Mouse (Mus musculus) hindbrain, embryonic 11.5 days (tissue): ENCODE results near the gene Gm17304. TPM values are rescaled to one million over a fixed set of nuclear protein-coding genes. Genes with fewer than 3 reads are reported as not detected.

Experiments used
- ATAC-seq: fragments of 200-750 bp; cut with Nextera tagmentation; 2 replicates; pipeline ENCODE4 v1.8.0; 2017; ENCODE audit warnings: mild to moderate bottlenecking, moderate TSS enrichment, moderate library complexity; ENCODE audit not compliant: low FRiP score
- DNase-seq: peaks from one replicate; pipeline ENCODE4 v3.0.0-alpha.2; 2015; ENCODE audit warnings: low spot score
- H3K27ac ChIP-seq: fragments of 300-500 bp; sonication (generic); 2 replicates; pipeline ENCODE4 v1.5.1; 2014; ENCODE audit warnings: mild to moderate bottlenecking, low read depth, low read length
- H3K27me3 ChIP-seq: fragments of 300-500 bp; sonication (generic); 2 replicates; pipeline ENCODE4 v1.6.1; 2014; ENCODE audit warnings: mild to moderate bottlenecking, low read length, moderate library complexity, mixed read lengths; ENCODE audit not compliant: control insufficient read depth, insufficient read depth
- H3K36me3 ChIP-seq: fragments of 300-500 bp; sonication (generic); 2 replicates; pipeline ENCODE4 v1.6.1; 2014; ENCODE audit warnings: mild to moderate bottlenecking, low read length, moderate library complexity, mixed read lengths; ENCODE audit not compliant: control insufficient read depth, insufficient read depth
- H3K4me1 ChIP-seq: fragments of 300-500 bp; sonication (generic); replicated peaks from 2 replicates; pipeline ENCODE4 v1.6.1; 2014; ENCODE audit warnings: low read length, mixed read lengths; ENCODE audit not compliant: control insufficient read depth, insufficient read depth
- H3K4me2 ChIP-seq: fragments of 300-500 bp; sonication (generic); replicated peaks from 2 replicates; pipeline ENCODE4 v1.6.1; 2014; ENCODE audit warnings: mild to moderate bottlenecking, low read depth, low read length
- H3K4me3 ChIP-seq: fragments of 300-500 bp; sonication (generic); 2 replicates; pipeline ENCODE4 v1.5.1; 2014; ENCODE audit warnings: low read depth, low read length
- H3K9ac ChIP-seq: fragments of 300-500 bp; sonication (generic); 2 replicates; pipeline ENCODE4 v1.6.1; 2014; ENCODE audit warnings: low read depth, low read length
- H3K9me3 ChIP-seq: fragments of 300-500 bp; sonication (generic); 2 replicates; pipeline ENCODE4 v1.6.1; 2016; ENCODE audit warnings: low read length; ENCODE audit not compliant: control insufficient read depth
- WGBS: fragments of 180-500 bp; shearing (Covaris S2); extraction: QIAGEN DNeasy Blood & Tissue Kit; methylation state at CpG from one replicate; pipeline ENCODE4 v1.1.7; 2014; 5-methylcytosine and 5-hydroxymethylcytosine counted together
- polyA plus RNA-seq: library from polyadenylated mRNA; unstranded; fragments of >200 nt; fragmentation: Nextera tagmentation; extraction: Ambion mirVana; gene quantifications from 2 replicates; pipeline ENCODE4 v1.2.1, GENCODE M21; 2014

Gene Gm17304
- polyA plus RNA-seq = not detected in 2 replicates

DNA sequence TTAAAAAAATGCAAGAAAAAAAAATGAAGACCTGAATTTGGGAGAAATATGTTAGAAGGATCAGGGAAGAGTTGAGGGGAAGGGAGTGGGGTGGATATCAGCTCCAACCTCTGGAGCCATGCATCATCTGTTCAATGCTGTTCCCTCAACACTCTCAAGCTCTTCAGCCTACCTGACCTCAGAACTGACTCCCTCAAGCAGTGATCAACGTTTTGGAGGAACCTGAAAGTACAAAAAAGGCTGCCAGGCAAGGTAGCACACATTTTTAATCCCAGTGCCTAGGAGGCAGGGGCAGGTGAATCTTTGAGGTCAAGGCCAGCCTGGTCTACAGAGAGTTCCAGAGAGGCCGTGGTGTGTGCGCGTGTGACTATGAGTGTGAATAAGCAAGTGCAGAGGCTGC, at the start of gene Gm17304:
Gene Gm17304 (plus strand): TSS at position 301 of the 400 bp plus-strand sequence.
- DNase-seq (no peak), ATAC-seq (no peak)
- no peak within 1 kb of the TSS for H3K4me3 ChIP-seq
- no peaks in the 10 kb centered on the region for H3K27me3 ChIP-seq
- H3K4me2 ChIP-seq = no peak within 1 kb of the TSS
- no peaks in the 10 kb centered on the region for H3K4me1 ChIP-seq
- peaks cover 2% of the 10 kb centered on the region; the same call in 1 of the 2 replicates for H3K36me3 ChIP-seq
- H3K27ac ChIP-seq = no peak within 1 kb of the TSS
- no peak within 1 kb of the TSS for H3K9ac ChIP-seq
- WGBS = 92% methylated on average over 4 of the region's 4 CpGs
- no peaks in the 10 kb centered on the region for H3K9me3 ChIP-seq

DNA sequence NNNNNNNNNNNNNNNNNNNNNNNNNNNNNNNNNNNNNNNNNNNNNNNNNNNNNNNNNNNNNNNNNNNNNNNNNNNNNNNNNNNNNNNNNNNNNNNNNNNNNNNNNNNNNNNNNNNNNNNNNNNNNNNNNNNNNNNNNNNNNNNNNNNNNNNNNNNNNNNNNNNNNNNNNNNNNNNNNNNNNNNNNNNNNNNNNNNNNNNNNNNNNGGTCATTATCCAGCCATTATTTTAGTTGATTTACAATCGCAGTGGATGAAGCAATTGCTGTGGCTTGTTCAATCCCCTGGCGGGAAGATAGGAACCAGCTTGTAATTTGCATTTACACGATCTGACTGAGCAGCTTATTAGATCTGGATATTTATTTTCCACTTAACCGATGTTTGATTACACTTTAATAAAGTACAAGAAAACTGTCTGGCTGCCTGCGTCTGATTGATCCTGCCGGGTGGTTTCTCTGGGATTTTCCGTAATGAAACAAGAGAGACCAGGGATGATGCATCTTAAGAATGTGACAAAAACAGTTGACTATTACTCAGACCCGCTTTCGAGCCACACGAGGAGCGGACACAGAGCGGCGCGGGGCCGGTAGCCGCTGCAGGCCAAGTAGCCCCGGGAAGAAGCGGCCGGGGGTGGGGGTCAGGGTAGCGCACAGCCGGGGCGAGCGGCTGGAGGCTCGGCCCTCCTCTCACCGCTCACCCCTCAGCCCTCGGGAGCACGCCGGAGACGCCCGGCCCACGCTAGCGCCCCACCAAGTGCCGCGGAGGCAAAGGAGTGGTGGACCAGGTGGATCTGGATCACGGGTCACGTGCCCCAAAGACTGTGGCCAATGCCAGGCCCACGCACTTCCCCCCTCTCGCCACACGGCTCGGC, 48.0 kb upstream of the Gm17304 start:
- no peaks in the 10 kb centered on the region for H3K36me3 ChIP-seq
- peak overlapping the region; percentile 29 for H3K4me3 ChIP-seq
- WGBS = 4% methylated on average over 40 of the region's 40 CpGs
- ATAC-seq = peak; percentile 51
- H3K9me3 ChIP-seq = no peaks in the 10 kb centered on the region
- H3K4me1 ChIP-seq = peaks cover 7% of the 10 kb centered on the region; the same call in 1 of the 2 replicates
- peak overlapping the region; percentile 60 for H3K4me2 ChIP-seq
- peak overlapping the region; percentile 51 for H3K27ac ChIP-seq
- peak overlapping the region; percentile 28; the same call in 1 of the 2 replicates for H3K9ac ChIP-seq
- peaks cover 32% of the 10 kb centered on the region for H3K27me3 ChIP-seq
- DNase-seq = peak; percentile 47

DNA sequence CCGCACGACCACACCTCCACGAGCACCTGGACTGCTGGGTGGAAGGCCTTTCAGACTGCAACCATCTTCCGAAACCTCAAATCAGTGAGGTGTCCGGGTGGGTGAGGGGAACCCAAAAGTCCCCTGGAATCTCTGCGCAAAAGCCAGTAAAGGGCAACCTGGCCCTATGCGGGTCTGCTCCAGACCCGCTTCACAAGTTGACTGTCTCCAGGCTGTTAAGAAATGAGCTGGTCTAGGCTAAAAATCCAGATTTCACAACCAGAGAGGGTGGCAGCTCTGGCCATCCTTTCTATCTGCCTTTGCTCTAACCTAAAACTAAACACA, 47.4 kb upstream of the Gm17304 start:
- Histone ChIP-seq H3K4me3 (peak overlapping the region; percentile 29), H3K36me3 (no peaks in the 10 kb centered on the region), H3K27ac (peak overlapping the region; percentile 51), H3K4me2 (peak overlapping the region; percentile 60), H3K4me1 (peaks cover 7% of the 10 kb centered on the region; the same call in 1 of the 2 replicates), H3K9me3 (no peaks in the 10 kb centered on the region), H3K9ac (no peak overlapping the region; the same call in 1 of the 2 replicates), H3K27me3 (peaks cover 34% of the 10 kb centered on the region)
- DNase-seq (peak; percentile 34), ATAC-seq (0 out of 2 replicates have a peak, but pooled peaks have one; percentile 10)
- 12% methylated on average over 8 of the region's 8 CpGs for WGBS

DNA sequence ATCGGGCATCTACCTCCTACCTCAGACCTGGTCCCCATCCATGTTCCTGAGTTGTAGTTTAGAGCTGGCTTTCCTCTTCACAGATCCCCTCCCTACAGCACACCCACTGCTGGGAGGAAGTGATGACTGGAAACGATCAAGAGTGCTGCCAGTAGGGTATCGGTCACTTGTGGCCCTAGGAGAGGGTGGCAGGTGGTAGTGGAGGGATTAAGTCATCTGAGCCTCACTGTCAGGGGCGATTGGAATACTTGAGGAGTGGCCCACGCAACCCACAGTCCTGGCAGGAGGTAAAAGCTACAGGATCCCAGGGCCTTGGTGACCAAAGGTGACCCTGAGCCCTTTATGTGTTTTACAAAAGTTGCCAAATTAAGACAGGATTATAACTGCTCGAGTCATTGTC, 42.9 kb upstream of the Gm17304 start:
- no peaks in the 10 kb centered on the region for H3K9me3 ChIP-seq
- peaks cover 26% of the 10 kb centered on the region for H3K27me3 ChIP-seq
- H3K4me1 ChIP-seq = peaks cover 4% of the 10 kb centered on the region; the same call in 1 of the 2 replicates
- no peak overlapping the region for H3K9ac ChIP-seq
- no peaks in the 10 kb centered on the region for H3K36me3 ChIP-seq
- no peak overlapping the region for H3K4me3 ChIP-seq
- 55% methylated on average over 6 of the region's 6 CpGs for WGBS
- no peak overlapping the region for H3K27ac ChIP-seq
- H3K4me2 ChIP-seq = no peak overlapping the region
- ATAC-seq = no peak
- DNase-seq = no peak

DNA sequence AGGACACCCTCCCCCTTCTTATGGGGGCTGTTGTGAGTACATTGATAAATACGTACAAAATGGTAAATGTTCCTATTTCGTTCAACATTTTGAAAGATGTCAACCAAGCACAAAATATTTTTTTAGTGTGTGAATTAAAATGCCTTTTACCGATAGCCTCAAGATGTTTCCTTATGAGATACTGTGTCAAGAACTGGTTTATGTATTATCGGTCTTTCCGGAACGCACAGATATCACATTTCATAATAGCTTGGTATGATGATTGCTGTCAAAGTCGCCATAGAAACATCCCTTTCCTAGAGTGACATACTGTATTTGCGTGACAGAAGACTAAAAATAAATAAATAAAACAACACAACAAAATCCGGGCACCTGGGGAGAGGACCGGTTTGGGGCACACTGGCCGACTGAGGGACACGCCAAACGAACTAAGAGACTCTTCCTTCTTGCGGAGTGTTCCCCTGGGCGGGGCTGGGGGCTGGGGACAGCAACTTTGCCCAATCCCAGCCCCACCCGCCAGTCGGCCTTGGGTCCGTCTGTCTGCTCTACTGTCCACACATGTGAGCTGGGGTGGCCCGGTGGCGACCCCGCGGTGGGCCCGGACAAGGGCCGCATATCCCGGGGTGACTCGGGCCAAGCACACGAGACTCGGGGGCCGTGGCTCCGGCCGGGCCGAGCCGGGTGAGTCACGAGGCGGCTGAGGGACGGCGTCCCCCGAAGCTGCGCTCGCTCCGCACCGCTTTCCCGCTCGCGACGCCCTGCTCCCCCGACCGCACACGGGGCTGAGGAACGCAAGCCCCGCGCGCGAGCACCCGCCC, 34.9 kb upstream of the Gm17304 start:
- WGBS = 6% methylated on average over 47 of the region's 55 CpGs

DNA sequence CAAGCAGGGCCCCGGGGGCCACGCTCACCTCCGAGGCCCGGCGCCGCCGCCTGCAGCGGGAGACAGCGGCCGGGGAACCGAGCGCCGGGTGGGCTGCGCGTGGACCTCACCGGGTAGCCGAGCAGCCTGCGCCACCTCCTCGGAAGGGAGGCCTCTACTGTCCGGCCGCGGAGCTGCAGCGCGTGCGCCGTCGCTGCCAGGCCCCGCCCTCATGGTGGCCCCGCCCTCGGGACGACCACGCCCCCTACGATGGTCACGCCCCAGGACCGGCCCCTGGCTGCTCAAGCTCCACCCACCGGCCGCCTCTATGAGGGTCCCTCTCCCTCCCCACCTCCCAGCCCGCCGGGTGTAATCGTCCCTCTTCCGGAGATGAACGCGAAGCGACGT, 34.3 kb upstream of the Gm17304 start:
- DNase-seq (peak; percentile 89), ATAC-seq (peak; percentile 93)
- Histone ChIP-seq H3K9me3 (no peaks in the 10 kb centered on the region), H3K27me3 (peaks cover 11% of the 10 kb centered on the region; the same call in 1 of the 2 replicates), H3K36me3 (no peaks in the 10 kb centered on the region), H3K4me2 (peak overlapping the region; percentile 95), H3K4me3 (peak overlapping the region; percentile 46), H3K9ac (peak overlapping the region; percentile 52), H3K4me1 (no peaks in the 10 kb centered on the region), H3K27ac (no peak overlapping the region)
- 0% methylated on average over 39 of the region's 45 CpGs for WGBS

More for the DNA sequence above, 34.9 kb upstream of the Gm17304 start:
- no peaks in the 10 kb centered on the region for H3K9me3 ChIP-seq
- peak overlapping the region; percentile 52 for H3K9ac ChIP-seq
- H3K4me3 ChIP-seq = peak overlapping the region; percentile 46
- no peak for DNase-seq
- ATAC-seq = peak; percentile 77; the same call in 1 of the 2 replicates
- H3K27me3 ChIP-seq = peaks cover 11% of the 10 kb centered on the region; the same call in 1 of the 2 replicates
- H3K36me3 ChIP-seq = no peaks in the 10 kb centered on the region
- H3K27ac ChIP-seq = no peak overlapping the region
- peak overlapping the region; percentile 95 for H3K4me2 ChIP-seq
- no peaks in the 10 kb centered on the region for H3K4me1 ChIP-seq

DNA sequence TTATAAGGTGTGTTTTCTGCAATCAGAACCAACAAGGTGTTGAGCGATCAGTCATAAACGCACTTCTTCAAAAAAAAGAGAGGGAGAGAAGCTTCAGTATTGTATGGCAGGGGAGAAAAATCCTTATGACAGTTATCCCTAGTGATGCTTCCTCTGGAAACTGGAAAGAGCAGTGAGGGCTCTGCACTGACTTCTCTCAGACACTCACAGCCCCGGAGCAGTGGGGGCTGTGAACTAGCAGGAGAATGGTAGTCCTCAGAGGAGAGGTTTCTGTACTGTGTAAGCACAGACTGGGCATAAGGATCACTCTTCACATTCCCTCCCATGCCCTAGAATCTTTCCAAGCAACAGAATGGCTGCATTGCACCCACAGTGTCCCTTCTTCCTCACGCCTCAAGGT, 33.8 kb upstream of the Gm17304 start:
- Histone ChIP-seq H3K27ac (no peak overlapping the region), H3K4me3 (peak overlapping the region; percentile 46), H3K27me3 (peaks cover 11% of the 10 kb centered on the region; the same call in 1 of the 2 replicates), H3K4me1 (no peaks in the 10 kb centered on the region), H3K36me3 (no peaks in the 10 kb centered on the region), H3K4me2 (peak overlapping the region; percentile 95; the same call in 1 of the 2 replicates), H3K9ac (no peak overlapping the region), H3K9me3 (no peaks in the 10 kb centered on the region)
- no peak for ATAC-seq
- WGBS = 17% methylated on average over 4 of the region's 4 CpGs
- peak; percentile 18 for DNase-seq

DNA sequence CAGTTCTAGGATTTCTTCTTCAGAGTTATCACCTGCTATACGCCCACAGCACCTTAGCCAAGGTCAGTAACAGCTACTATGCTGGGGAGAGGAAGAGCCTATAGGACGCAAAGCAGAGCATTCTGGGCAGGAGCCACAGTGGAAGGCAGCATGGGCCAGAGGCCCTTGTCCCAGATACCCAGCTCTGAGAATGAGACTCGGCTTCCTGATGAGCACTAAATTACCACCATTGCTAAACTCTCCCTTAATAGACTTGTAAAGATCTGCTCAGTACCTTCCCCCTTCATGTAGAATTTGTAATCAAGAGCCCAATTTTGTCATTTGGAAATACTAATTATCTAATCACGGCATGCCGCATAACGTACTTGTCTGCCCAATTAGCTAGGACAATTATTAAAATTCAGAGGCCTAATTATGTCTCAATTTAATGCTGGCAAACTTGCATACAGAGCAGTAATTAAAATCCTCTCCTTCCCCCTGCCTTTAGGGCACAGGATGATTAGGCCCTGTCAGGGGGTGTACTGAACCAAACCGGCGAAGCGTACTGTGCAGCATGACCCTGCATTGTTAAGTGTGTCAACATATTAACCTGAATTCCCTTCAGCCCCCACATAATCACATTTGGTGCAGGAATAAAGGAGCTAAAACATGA, 31.5 kb upstream of the Gm17304 start:
- Histone ChIP-seq H3K9ac (no peak overlapping the region), H3K9me3 (no peaks in the 10 kb centered on the region), H3K4me1 (no peaks in the 10 kb centered on the region), H3K27me3 (peaks cover 9% of the 10 kb centered on the region; the same call in 1 of the 2 replicates), H3K27ac (no peak overlapping the region), H3K4me2 (no peak overlapping the region), H3K36me3 (no peaks in the 10 kb centered on the region), H3K4me3 (no peak overlapping the region)
- DNase-seq = no peak
- no peak for ATAC-seq
- WGBS = 66% methylated on average over 9 of the region's 9 CpGs
